Mouse (Mus musculus) embryonic fibroblast, embryonic 13.5 days (primary cell): ENCODE measurements around the gene Ccser2.

Source experiments
- CTCF ChIP-seq: IDR thresholded peaks from 2 replicates; pipeline ENCODE4 v1.5.1; 2011; ENCODE audit warnings: mild to moderate bottlenecking, control low read depth, low read length, moderate library complexity, borderline replicate concordance; ENCODE audit not compliant: insufficient read depth
- POLR2A ChIP-seq: IDR thresholded peaks from 2 replicates; pipeline ENCODE4 v1.6.1; 2011; ENCODE audit warnings: low read depth, mild to moderate bottlenecking, control low read depth, low read length, moderate library complexity

GRCm38 (mm10) chr14:37006489-37006888, 37.9 kb upstream of the Ccser2 start:
- no peak for TF ChIP-seq CTCF
- no peak for TF ChIP-seq POLR2A
